Mouse (Mus musculus) intestine, postnatal 0 days (tissue): Measurements from ENCODE around the gene Samhd1. TPM values are rescaled to one million over a fixed set of nuclear protein-coding genes. Genes with fewer than 3 reads are reported as not detected.
A peak's percentile ranks its signal among the peaks of the same experiment; 100 is the strongest.

Source experiments
- ATAC-seq: fragments of 200-750 bp; cut with Nextera tagmentation; 2 replicates; pipeline ENCODE4 v1.8.0; 2017; ENCODE audit warnings: mild to moderate bottlenecking, moderate TSS enrichment, moderate library complexity
- H3K27ac ChIP-seq: fragments of 300-500 bp; sonication (generic); 2 replicates; pipeline ENCODE4 v1.5.1; 2014; ENCODE audit warnings: mild to moderate bottlenecking, low read depth, low read length, moderate library complexity
- H3K27me3 ChIP-seq: fragments of 300-500 bp; sonication (generic); replicated peaks from 2 replicates; pipeline ENCODE4 v1.6.1; 2014; ENCODE audit warnings: low read length, mixed read lengths; ENCODE audit not compliant: control insufficient read depth, insufficient read depth
- H3K36me3 ChIP-seq: fragments of 300-500 bp; sonication (generic); 2 replicates; pipeline ENCODE4 v1.6.1; 2014; ENCODE audit warnings: mild to moderate bottlenecking, moderate library complexity; ENCODE audit not compliant: control insufficient read depth, insufficient read depth
- H3K4me1 ChIP-seq: fragments of 300-500 bp; sonication (generic); replicated peaks from 2 replicates; pipeline ENCODE4 v1.6.1; 2014; ENCODE audit warnings: antibody characterized with exemption, low read length, mixed read lengths; ENCODE audit not compliant: control insufficient read depth, insufficient read depth
- H3K4me2 ChIP-seq: fragments of 300-500 bp; sonication (generic); replicated peaks from 2 replicates; pipeline ENCODE4 v1.6.1; 2014; ENCODE audit warnings: low read depth, mild to moderate bottlenecking, moderate library complexity
- H3K4me3 ChIP-seq: fragments of 300-500 bp; sonication (generic); 2 replicates; pipeline ENCODE4 v1.5.1; 2014; ENCODE audit warnings: low read depth, low read length
- H3K9ac ChIP-seq: fragments of 300-500 bp; sonication (generic); 2 replicates; pipeline ENCODE4 v1.6.1; 2014; ENCODE audit warnings: mild to moderate bottlenecking, low read depth, low read length
- H3K9me3 ChIP-seq: fragments of 300-500 bp; sonication (generic); 2 replicates; pipeline ENCODE4 v1.6.1; 2016; ENCODE audit warnings: mixed run types; ENCODE audit not compliant: control insufficient read depth
- CTCF ChIP-seq: sonication (generic); IDR thresholded peaks from 2 replicates; pipeline ENCODE4 v1.5.1; 2016; ENCODE audit warnings: low read depth, mild to moderate bottlenecking, control low read depth, antibody characterized with exemption, moderate library complexity
- WGBS: fragments of 180-500 bp; shearing (Covaris S2); extraction: QIAGEN DNeasy Blood & Tissue Kit; methylation state at CpG from one replicate; pipeline ENCODE4 v1.1.7; 2014; 5-methylcytosine and 5-hydroxymethylcytosine counted together
- polyA plus RNA-seq: library from polyadenylated mRNA; unstranded; fragments of >200 nt; fragmentation: Nextera tagmentation; extraction: Ambion mirVana; gene quantifications from 2 replicates; pipeline ENCODE4 v1.2.1, GENCODE M21; 2015

Samhd1 gene
- polyA plus RNA-seq, 1 experiment from 2014 or later, result 29.4 TPM

DNA sequence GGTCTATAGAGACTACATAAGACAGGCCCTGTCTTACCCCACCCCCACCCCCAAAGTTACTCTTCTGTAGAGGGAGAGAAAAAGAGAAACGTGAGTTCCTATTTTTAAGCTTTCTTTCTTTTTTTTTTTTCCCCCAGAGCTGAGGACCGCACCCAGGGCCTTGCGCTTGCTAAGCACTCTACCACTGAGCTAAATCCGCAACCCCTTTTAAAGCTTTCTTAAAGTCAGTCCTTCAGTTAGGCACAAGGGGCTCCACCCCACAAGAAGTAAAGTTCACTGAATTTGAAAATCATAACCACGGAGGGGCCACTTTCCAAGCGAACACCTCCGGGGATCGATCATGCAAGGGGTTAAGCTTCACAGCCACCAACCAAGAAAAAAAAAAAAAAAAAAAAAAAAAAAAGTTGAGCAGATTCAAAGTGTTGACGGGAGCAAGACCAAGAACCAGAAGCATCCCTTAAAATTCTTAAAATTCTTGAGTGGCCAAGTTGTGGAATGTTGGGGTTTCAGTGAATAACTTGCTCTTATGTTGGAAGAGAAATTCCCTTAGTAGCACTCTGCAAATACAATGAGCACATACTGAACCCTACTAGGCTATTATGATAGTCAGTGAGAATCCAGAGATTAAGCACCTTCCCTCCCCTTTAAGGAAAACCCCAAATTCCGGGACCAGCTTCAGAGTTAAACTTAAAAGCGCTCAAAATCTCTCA is 1.1 kb downstream of the Samhd1 start:
- no peak for ATAC-seq
- Histone ChIP-seq H3K4me1 (0 out of 2 replicates have a peak, but pooled peaks cover 4% of the 10 kb centered on the region), H3K36me3 (no peaks in the 10 kb centered on the region), H3K4me2 (peak overlapping the region; percentile 90), H3K27ac (peak overlapping the region; percentile 76; the same call in 1 of the 2 replicates), H3K4me3 (peak overlapping the region; percentile 62), H3K9me3 (no peaks in the 10 kb centered on the region), H3K9ac (peak overlapping the region; percentile 65), H3K27me3 (no peaks in the 10 kb centered on the region)
- 19% methylated on average over 11 of the region's 11 CpGs for WGBS
- TF ChIP-seq CTCF, result no peak

DNA sequence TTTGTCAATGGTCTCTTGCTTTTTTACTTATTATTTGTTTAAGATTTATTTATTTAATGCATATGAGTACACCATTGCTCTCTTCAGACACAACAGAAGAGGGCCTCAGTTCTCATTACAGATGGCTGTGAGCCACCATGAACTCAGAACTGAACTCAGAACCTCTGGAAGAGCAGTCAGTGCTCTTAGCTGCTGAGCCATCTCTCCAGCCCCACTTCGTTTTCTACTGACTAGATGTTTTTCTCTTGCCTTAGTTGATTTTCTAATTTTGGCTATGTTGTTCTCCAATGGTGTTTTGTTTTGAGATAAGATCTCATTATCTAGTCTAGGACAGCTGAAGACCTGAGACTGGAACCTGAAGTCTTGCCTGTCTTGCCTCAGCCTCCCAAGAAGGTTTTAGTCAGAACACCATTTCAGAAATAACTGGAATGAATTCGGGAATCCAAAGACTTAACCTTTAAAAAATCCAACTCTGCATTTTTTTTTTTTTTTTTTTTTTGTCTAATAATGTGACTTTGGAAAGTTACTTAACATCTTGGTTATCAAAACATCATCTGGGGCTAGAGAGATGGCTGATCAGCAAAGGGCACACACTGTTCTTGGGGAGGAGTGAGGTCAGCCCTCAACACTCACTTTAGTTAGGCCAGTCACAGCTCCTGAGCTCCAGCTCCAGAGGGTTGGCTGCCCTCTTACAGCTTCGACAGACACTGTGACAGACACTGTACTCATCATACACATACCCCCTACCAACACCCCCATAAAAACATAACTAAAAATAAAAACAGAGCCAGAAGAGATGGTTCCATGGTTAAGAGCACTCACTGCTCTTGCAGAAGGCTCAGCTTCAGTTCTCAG is 2.2 kb downstream of the Samhd1 start:
- 80% methylated on average over 3 of the region's 3 CpGs for WGBS
- H3K9ac ChIP-seq, result no peak overlapping the region
- no peak overlapping the region for H3K4me2 ChIP-seq
- H3K9me3 ChIP-seq, result no peaks in the 10 kb centered on the region
- H3K4me3 ChIP-seq, result no peak overlapping the region
- no peak for ATAC-seq
- peaks cover 10% of the 10 kb centered on the region; the same call in 1 of the 2 replicates for H3K4me1 ChIP-seq
- no peak overlapping the region for H3K27ac ChIP-seq
- H3K27me3 ChIP-seq, result no peaks in the 10 kb centered on the region
- TF ChIP-seq CTCF, result no peak
- no peaks in the 10 kb centered on the region for H3K36me3 ChIP-seq

DNA sequence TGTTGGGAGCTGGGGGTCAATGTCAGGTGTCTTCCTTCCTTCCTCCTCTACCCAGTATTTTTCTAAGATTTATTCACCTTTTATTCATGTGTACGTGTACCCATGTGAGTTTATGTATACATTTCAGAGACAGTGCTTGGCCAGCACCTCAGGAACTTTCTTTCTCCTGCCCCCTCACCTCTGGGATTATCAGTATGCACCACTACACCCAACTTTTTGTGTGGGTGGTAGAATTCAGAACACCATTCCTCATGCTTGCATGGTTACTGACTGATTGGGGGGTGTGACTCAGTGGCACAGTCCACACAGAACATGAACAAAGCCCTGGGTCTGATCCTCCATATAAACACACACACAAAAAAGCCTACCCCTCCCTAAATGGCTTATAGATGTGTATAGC is 3.0 kb downstream of the Samhd1 start:
- H3K4me2 ChIP-seq, result no peak overlapping the region
- no peak overlapping the region for H3K27ac ChIP-seq
- ATAC-seq, result no peak
- TF ChIP-seq CTCF, result no peak
- 0 out of 2 replicates have a peak, but pooled peaks cover 4% of the 10 kb centered on the region for H3K36me3 ChIP-seq
- no peaks in the 10 kb centered on the region for H3K27me3 ChIP-seq
- H3K4me3 ChIP-seq, result no peak overlapping the region
- no peak overlapping the region for H3K9ac ChIP-seq
- no peaks in the 10 kb centered on the region for H3K9me3 ChIP-seq
- 83% methylated on average over 1 of the region's 1 CpGs for WGBS
- peaks cover 10% of the 10 kb centered on the region; the same call in 1 of the 2 replicates for H3K4me1 ChIP-seq

DNA sequence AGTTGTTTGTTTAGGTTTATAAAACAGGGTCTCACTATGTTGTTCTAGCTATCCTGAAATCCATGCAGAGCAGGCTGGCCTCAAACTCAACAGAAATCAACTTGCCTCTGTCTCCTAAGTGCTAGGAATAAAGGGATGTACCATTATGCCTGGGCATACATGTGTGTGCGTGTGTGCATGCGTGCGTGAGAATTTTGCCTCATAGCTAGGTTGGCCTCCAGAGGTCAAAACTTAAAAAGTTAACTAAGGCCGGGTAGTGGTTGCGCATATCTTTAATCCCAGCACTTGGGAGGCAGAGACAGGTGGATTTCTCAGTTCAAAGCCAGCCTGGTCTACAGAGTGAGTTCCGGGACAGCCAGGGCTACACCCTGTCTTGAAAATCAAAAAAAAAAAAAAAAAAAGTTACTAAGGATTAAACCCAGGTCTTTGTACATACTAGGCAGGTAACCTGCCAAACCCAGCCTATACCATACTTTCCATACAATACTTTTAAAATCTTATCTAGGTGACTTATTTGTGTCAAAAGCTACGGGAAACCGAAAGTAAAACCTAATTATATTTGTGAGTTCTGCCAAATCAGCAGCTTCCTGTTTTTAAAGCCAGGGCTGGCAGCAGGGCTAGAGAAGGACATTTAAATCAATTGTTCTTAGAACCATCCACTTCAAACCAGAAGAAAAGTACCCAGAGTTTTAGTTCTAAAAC is 4.1 kb downstream of the Samhd1 start:
- Histone ChIP-seq H3K27ac (peak overlapping the region; percentile 57), H3K4me2 (peak overlapping the region; percentile 45)

DNA sequence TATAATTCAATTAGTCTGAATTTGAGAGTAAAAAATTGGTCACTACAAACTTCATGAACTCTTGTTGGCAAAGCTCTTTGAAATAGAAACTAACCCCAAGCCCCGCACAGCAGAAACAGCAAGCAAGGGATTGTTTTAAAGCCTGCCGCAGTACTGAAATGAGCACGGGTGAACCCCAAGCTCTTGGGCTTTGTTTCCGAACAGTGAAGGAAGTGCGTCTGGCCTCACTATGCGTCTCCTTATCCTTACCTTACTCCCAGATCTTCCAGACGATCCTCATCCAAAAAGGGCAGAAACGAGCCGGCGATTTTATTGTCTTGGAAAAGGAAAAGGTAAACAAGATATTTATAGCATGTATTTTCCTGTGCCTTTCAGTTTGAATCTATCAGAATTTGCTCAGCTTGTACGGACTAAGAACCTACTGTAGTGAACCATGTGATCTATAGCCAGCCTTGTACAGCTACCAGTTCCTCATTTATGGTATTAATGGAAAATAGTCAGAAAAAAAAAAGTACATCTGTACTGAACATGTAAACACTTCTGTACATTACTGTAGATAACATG is 5.4 kb downstream of the Samhd1 start:
- H3K27ac ChIP-seq, result peak overlapping the region; percentile 71
- H3K4me2 ChIP-seq, result peak overlapping the region; percentile 55
- WGBS, result 33% methylated on average over 11 of the region's 11 CpGs
- H3K4me3 ChIP-seq, result 0 out of 2 replicates have a peak overlapping the region, but pooled peaks have one; percentile 11
- H3K36me3 ChIP-seq, result peaks cover 9% of the 10 kb centered on the region; the same call in 1 of the 2 replicates
- no peaks in the 10 kb centered on the region for H3K9me3 ChIP-seq
- TF ChIP-seq CTCF, result no peak
- no peak for ATAC-seq
- no peaks in the 10 kb centered on the region for H3K27me3 ChIP-seq
- H3K4me1 ChIP-seq, result peaks cover 11% of the 10 kb centered on the region; the same call in 1 of the 2 replicates
- H3K9ac ChIP-seq, result 0 out of 2 replicates have a peak overlapping the region, but pooled peaks have one; percentile 34

More for the DNA sequence above, 4.1 kb downstream of the Samhd1 start:
- H3K27me3 ChIP-seq, result no peaks in the 10 kb centered on the region
- H3K36me3 ChIP-seq, result peaks cover 9% of the 10 kb centered on the region; the same call in 1 of the 2 replicates
- H3K4me1 ChIP-seq, result peaks cover 15% of the 10 kb centered on the region; the same call in 1 of the 2 replicates
- no peak for TF ChIP-seq CTCF
- 65% methylated on average over 8 of the region's 8 CpGs for WGBS
- no peaks in the 10 kb centered on the region for H3K9me3 ChIP-seq
- no peak overlapping the region for H3K4me3 ChIP-seq
- no peak for ATAC-seq
- no peak overlapping the region for H3K9ac ChIP-seq
